Mouse (Mus musculus) frontal cortex, postnatal 10 days (tissue): ENCODE measurements around the gene Rad9b.

Experiments used
- DNase-seq, 2 experiments: peaks; one replicate each; pipeline ENCODE4 v3.0.0; 2022; ENCODE audit warnings: low spot score in 2 of 2, mixed read lengths in 1 of 2

Gene Rad9b

DNA sequence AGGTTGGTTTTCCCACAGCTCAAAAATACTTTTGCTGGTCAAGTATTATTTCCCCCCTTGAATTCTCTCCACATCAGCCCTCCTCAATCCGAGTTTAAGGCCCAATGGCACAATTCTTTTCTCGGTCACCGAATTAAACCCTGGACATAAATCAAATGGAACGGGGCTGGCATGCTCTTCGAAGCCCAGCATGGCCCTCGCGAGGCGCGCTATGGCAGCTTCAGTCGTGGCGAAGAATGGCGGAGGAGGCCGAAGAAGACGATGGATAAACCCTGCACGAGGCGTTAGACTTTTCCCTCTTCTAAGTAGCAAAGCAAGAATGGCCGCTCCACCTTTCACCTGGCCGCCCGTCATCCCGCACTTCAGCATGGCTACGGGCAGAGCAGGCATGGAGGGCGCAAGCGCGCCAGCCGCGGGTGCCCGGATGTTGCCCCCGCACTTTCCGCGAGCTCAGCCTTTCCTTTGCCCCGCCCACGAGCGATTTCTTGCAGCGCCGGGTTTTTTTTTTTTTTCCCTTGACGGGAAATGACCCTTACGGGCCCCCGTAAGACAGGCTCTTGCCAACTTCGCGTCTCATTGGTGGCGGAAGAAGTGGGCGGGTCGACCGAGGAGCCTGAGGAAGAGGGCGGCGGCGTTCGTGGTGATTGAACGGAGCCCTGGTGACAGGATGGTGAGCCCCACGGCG, at the start of gene Rad9b, which contains the start of gene Vps29:
Gene Rad9b (minus strand): TSS at position 427 of the 685 bp plus-strand sequence.
Gene Vps29 (plus strand): TSS at position 563 of the 685 bp plus-strand sequence.
- DNase-seq, result peak; percentile 96 to 98

DNA sequence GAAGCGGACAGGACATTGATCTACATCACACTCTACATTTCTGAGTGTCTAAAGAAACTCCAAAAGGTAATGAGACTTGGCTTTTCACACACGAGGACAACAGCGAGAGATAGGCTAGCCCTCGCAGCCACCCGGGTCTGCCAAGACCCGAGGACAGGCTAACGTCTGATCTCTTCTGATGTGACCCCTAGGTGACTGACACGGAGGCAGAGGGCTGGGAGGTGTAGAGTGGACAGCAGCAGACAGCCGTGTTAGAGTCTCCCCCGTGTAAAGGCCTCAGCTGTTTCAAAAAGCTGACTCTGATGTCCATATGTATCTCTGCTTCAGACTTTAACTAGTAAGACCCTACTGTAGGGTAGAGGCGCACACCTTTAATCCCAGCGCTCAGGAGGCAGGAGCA, 49.3 kb upstream of the Rad9b start:
- DNase-seq, result no peak

DNA sequence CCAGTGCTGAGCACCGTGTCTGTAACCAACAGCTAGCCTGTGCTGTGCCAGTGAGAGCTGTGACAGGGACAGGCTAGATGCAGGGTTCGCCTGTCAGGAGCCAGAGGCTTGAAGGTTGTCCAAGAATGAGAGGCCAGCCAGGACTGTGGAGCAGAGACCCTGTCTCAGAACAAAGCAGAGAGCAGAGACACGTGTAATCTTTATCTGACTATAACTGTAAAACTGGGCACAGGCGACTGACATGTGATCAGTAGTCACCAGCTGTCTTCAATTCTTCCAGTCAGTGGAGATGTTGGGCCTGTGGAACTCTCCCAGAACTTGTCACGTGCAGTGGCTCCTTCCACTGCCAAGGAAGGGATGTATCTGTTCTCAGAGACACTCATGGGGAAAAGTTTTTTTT, 48.7 kb upstream of the Rad9b start:
- no peak for DNase-seq

DNA sequence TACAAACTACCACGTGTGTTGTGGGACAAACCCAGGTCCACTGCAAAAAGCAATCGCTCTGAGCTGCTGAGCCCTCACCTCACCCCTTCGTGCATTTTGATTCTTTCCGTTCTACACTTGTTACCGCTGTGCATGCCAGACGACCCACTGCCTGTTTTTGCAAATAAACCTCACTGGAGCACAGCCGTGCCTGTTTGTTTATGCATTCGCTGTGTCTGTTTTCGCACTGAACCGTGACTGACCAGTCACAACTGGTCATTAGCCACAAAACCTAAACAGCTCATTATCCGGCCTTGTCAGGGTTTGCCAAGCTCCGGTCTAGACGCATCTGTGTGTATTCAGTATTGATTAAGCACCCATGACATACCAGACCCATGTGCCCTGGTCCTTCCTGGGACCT, 48.1 kb upstream of the Rad9b start:
- no peak for DNase-seq

DNA sequence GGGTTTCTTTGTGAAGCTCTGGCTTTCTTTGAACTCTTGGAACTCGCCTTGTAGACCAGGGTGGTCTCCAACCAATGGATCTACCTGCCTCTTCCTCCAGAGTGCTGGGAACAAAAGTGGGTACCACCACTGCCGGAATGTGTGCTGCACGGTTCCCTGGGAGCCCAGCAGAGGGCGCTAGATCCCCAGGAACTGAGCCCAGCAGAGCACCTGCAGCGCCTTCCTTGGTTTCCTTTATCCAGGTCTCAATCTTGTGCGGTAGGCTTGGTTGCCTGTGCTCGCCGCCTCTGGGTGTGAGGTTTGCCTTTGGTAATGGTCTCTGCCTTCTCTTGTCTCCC, 47.2 kb upstream of the Rad9b start:
- peak in 1 of 2 experiments; percentile 60 for DNase-seq

DNA sequence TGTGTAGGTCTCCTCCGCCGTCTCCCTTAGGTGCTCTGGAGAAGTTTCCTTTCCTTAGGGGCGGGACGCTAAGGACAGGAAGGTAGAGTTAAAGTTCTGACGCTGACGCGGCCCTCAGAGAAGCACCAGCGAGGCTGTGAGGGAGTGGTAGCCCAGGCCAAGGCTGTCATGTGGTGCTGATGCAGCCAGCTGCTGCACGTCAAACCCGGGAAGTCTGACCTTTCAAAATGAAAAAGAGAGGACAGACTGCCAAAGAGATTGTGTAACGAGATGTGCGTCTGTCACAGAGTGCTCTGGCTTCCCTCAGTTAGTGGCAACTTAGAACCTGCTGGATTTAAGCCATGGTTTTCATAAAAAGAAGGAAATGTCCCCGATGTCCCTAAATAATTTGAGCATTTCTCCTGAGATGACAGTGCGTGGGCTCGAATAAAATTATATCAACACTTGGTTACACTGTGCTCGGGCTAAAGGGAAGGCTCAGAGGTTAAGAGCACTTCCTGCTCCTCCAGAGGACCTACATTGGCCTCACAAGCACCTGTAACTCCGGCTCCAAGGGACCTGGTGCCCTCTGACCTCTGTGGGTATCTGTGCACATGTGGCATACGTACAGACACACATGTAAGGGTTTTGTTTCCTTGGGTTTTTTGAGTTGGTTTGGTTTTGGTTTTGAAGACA, 46.7 kb upstream of the Rad9b start:
- DNase-seq, result no peak

DNA sequence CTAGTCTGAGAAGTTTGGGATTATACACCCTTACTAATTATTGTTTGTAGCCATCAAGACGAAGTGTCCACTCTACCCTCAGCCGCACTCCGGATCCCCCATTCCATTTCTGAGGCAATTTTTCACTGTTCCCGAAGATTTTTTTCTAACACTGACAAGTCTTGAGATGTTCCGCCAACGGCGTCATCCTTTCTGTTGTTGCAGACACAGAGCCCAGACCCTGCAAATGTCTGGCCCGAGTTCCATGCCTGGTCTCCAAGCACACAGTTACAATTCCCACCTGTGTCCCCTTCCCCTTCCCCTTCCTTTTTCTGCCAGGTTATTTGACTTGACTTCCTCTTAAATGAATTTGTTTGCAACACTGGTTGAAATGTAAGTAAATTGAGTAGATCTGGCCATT, 45.8 kb upstream of the Rad9b start:
- no peak for DNase-seq

DNA sequence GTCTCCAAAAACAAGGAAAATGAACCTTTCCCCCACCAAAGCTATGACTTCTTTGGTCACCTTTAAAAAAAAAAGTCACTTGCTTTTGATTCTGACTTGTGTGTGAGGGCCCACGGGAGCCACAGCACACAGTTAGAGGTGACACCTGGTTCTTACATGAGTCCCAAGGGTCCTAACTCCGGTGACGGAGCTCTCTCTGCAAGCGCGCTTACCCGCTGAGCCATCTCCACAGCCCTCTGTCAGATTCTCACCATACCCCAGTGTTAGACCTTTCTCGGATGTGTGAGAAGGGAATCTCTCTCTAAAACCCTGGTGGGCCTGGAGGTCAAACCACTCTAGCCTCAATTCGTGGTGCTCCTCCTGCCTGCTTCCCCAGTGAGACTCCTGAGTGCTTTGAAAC, 43.5 kb upstream of the Rad9b start:
- no peak for DNase-seq

DNA sequence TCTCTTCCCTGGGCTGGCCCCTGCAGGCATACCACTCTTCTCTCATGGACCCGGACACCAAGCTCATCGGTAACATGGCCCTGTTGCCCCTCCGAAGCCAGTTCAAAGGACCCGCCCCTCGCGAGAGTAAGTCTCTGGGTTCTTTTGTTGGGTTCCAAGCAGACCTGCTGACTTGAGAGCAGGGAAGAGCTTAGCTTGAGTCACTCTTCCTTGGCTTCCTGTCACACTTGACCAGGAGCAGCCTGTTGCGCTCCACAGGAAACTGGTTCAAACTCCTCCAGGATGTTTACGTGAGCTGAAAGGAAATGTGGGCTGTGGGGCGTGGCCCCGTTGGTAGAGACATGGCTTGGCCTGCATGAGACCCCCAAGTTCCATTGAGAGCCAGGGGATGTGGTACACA, 42.8 kb upstream of the Rad9b start:
- DNase-seq, result no peak

DNA sequence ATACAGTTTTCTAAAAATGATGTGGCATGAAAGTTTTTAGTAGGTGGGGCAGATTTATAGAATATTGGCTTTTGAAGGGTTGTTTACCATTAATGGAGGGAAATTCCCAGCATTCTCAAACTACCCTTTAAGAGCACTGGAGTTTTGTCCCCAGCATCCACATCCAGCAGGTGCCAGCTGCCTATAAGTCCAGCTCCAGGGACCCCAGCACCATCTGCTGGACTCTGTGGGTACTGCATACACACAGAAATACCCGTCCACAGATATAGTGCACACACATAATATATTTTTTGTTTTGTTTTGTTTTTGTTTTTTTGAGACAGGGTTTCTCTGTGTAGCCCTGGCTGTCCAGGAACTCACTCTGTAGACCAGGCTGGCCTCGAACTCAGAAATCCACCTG, 39.9 kb upstream of the Rad9b start:
- DNase-seq, result peak in 1 of 2 experiments; percentile 66

DNA sequence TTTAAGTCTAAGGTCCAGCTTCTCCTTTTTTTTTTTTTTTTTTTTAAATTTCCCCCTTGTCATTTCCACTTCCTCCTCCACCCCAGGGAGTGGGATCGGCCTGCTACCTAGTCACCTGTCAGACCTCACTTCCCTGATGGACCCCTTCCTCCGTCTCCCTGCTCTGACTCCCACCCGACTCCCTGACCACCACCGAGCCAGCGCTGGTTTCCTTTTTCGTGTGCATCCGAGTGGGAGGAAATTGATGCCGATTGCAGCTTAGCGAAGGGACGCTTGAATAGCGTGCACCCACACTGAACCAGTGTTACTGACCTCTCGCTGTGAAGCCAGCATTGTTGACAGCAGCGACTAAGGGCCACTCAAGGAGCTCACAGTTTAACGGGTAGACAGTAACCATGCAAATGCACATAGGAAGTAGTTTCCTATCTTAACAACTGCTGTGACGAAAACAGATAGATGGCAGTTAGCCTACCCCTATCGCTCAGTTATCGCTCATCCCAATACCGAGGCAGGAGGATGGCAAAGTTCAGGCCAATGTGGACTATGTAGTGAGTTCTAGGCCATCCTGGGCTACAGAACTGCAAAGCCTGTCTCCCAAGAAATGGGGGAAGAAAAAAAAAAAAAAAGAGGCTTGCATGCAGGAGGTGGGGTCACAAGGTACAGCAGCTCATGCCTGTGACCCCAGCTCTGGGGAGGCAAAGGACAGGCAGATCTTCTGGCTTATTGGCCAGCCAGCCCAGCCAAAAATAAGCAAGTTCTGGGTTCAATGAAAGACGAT, 38.4 kb upstream of the Rad9b start:
- no peak for DNase-seq

DNA sequence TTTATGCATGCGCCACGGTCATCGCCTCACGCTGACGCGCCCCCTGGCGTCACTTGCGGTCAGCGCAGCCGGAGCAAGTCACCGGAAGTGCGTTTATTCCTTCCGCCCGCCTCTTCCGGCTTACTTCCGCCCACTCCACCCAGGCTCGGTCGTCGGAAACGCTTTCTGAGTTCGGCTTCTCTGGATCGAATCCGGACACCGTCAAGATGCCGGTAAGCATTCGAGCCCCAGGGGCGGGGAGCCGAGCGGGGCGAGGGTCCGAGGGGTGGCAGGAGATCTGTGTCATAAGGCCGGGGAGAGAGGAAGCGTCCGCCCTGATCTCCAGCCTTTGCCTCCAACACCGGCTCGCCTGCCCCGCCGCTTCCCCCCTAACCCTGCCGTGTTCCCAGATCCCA, 37.8 kb upstream of the Rad9b start, which contains the start of gene Arpc3:
Gene Arpc3 (plus strand): TSS at position 93 of the 395 bp plus-strand sequence.
- peak; percentile 80 to 90 for DNase-seq

DNA sequence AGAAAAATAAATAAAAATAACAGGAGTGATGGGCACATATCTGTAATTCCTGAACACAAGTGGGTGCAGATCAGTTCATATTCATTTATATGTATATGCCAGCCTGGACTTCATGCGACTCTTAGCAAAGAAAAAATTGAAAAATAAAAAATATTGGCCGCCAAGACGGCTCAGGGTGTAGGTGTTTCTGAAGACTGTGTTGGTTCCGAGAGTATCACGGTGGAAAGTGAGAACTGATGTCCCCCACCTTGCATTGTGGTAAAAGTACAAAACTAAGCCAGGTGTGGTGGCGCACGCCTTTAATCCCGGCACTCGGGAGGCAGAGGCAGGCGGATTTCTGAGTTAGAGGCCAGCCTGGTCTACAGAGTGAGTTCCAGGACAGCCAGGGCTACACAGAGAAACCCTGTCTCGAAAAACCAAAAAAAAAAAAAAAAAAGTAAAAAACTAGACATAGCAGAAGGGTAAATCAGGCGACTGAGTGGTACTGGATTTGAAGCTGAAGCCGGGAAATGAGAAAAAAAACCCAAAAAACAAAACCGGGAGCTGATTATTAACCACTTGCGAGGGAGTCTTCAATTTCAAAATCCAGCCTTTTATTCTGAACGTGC, 37.2 kb upstream of the Rad9b start:
- DNase-seq, result no peak

DNA sequence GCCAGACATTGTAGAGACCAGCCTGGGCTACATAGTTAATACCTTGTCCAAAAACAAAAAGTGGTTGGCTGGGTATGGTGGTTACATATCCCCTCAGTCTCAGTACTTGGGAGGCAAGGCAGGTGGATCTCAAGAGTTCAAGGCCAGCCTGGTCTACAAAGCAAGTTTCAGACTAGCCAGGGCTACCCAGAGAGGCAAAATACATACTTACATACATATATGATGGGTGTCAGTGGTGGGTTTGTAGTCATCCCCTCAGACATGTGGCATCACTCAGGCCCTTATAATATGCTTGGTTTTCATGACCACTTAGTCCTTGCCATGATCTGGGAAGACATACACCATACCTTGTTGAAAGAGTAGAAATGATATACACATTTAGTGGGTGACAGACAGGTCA, 36.6 kb upstream of the Rad9b start:
- no peak for DNase-seq

DNA sequence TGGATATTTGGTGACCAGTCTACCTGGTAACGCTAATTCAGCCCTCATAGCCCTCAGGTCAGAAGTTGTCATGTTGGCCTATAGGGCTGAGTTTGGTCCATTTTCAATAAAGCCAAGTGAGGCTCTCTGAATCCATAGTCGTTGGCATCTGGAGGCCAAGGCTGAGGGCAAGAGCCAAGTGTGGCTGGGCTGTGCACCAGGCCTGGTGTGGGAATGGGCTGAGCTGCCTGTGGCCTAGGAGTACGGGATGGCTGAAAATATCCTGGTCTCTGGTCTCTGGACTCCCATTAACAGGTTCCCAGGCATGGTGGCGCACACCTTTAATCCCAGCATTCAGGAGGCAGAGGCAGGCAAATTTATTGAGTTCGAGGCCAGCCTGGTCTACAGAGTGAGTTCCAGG, 36.0 kb upstream of the Rad9b start:
- DNase-seq, result no peak

DNA sequence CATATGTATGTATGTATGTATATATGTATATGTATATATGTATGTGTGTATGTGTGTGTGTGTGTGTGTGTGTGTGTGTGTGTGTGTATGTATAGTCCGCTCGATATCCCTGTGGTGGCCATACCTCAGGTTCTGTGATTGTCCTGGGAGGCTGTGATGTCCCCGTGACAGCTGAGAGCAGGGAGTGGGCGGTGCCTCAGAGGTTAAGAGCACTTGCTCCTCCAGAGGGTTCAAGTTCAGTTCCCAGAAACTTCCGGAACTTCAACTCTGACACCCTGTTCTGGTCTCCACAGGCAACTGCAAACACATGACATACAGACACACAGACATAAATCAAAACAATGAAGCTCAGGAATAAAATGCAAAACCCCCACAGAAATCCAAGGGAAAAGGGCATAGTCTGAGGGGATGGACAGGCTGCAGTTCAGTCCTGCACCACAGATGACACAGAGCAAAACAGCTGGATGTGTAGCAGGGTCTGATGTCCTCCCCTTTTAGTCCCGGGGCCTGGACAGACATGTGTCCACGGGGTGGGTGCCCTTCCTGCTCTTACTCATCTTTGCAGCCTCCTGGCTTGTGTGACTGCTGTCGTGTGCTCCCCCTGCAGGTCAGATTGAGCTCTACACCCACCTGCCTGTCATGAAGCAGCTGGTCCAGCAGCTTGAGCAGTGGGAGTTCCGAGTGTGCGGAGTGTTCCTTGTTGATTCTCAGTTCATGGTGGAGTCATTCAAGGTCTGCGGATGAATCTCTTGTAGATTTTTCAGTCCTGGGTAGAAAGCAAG, 25.5 kb upstream of the Rad9b start:
- DNase-seq, result peak; percentile 71 to 79

DNA sequence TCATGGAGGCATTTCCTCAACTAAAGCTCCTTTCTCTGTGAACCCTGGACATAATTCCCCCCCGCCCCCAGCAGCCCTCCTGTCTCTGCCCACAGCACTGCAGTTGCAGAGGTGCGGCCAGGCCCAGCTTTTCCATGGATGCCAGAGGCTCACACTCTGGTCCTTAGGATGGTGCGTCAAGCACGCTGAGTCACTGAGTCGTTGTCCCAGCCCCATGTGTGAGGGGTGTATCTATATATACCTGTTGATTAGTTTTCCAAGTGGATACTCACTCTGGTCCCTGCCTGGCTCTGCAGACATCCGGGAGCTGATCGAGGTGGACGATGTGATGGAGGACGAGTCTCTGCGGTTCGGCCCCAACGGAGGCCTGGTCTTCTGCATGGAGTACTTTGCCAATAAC, 24.1 kb upstream of the Rad9b start:
- no peak for DNase-seq

DNA sequence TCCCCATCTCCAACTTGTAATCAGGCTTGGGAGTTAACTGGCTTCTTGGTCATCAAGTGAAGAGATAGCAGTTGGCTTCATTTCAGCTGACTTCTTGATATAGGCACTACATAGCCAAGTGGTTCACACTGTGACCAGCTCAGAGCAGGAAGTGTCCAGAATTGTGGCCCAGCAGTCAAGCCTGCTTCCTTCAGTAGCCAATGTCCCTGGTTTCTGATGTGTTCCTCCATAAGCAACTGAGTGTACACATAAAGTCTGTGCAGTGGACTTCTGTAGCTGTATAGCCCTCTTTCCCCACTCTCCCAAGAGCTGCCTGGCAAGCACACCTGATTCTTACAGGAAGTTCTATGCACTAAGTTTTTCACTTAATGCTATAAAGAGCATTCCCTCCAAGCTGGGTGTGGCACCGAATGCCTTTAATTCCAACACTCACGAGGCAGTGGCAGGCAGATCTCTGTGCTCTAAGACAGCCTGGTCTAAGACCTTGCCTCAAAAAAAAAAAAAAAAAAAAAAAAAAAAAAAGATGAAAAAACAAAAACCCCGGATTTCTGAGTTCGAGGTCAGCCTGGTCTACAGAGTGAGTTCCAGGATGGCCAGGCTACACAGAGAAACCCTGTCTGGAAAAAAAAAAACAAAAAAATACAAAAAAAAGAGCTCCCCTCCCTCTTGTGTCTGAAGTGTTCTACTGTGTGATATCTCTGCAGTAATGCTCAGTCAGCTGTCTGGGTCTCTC, 23.2 kb upstream of the Rad9b start:
- DNase-seq, result no peak

DNA sequence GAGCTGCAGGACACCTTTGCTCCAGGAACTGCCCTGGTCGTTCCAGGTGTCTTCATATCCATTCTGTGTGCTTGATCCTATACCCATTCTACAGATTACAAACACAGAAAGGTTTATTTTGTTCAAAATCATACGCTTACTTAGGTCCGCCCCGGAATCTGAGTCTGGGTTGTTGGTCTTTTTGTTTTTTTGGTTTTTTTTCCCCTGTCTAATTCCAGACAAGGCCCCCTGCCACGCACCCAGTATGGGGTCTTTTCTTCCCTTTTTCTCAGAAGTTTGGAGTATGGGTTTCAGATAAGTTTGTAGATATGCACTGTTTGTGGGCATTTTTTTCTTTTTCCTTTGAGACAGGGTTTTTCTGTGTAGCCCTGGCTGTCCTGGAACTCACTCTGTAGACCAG, 18.8 kb upstream of the Rad9b start:
- DNase-seq, result no peak

DNA sequence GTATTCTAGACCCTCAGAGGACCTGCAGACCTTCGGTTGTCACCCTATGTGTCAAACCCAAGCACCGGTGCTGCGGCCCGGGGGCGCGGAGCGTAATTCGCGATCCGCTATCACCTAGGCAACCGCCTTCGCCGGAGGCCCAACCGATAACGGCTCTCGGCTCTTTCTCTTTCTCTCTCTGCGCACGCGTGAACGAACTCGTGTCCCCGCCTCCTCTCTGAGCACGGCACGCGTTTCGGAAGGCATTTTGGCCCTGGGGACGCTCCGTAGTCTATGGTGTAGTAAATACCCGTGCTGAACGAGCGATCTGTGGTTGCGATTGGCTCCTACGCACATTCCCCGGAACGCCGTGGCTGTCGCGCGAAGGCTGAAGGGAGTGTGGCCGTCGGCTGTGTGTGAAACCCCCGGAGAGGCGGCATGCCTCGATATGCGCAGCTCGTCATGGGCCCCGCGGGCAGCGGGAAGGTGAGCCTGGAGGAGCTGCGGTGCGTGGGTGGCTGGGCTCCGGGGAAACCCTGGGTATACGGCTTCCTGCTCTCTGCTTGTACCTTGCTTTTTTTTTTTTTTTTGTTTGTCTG, 18.2 kb upstream of the Rad9b start, which contains the start of gene Fam216a:
Gene Fam216a (minus strand): TSS at position 173 of the 578 bp plus-strand sequence.
- peak; percentile 98 to 99 for DNase-seq
